Mouse (Mus musculus): Measurements from ENCODE around the gene Ksr1. TPM values are rescaled to one million over a fixed set of nuclear protein-coding genes. Genes with fewer than 3 reads are reported as not detected.

The Ksr1 gene
- total and polyA plus RNA-seq, 2 experiments from 2014 or later, result 3.2 to 33.7 TPM

DNA sequence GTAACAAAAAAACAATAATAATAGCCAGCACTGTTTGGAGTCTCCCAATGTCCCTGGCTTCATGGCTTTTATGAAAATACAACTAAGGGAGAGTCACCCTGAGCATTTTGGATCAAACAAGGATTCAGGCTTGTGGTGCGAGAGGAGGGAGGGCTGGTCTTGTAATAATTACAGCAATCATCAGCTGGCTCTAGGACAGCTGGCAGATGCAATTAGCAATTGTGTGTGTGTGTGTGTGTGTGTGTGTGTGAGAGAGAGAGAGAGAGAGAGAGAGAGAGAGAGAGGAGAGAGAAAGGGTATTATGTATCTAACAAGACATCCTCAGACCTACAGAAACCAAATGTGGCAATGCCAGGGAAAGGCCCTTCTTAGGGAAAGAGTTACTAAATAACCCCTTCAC is 1.5 kb downstream of the Ksr1 start:
- Histone ChIP-seq H3K27me3 (ENCODE audit: insufficient read depth, low read length) (no peaks in the 10 kb centered on the region), H3K9ac (replicated peaks; ENCODE audit: low read length, poor library complexity, severe bottlenecking) (peak overlapping the region; percentile 85; the same call in 1 of the 2 replicates), H3K9me3 (ENCODE audit: low read length) (no peaks in the 10 kb centered on the region), H3K27ac (ENCODE audit: low read depth, low read length) (no peak overlapping the region), H3K36me3 (ENCODE audit: insufficient read depth, low read length) (no peaks in the 10 kb centered on the region), H3K4me1 (ENCODE audit: insufficient read depth, low read length) (peaks cover 13% of the 10 kb centered on the region), H3K4me3 (ENCODE audit: low read depth, low read length) (peak overlapping the region; percentile 88), H3K4me2 (ENCODE audit: low read depth, low read length, poor library complexity, severe bottlenecking) (peak overlapping the region; percentile 71)
- DNase-seq (ENCODE audit: low spot score), result no peak
- 42% methylated on average over 1 of the region's 1 CpGs for WGBS
- no peak for ATAC-seq (ENCODE audit: low FRiP score)
- TF ChIP-seq CTCF (IDR thresholded peaks at IDR 0.05), result no peak

DNA sequence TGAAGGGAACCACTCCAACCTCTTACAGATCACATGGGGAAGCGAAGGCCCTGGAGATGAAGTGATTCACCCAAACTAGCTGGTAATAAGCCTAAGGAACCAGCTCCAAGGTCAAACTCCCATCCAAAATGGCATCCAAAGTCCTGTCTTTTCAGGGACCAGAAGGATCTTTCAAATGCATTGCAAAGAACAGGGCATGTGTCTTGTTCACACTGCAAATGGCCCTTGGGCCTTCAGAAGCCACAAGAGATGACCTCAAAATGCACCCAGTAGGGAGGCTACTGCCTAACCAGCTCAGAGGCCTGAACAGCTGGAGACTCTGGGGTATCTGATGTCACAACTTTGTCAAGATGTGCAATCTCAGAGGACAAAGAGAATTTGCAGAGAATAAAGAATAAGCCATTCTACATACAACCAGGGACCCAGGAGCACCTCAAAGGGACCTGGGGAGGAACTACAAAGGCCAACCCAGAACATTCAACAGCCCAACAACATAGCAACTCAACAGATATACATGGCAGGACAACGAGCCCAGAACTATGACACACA is 2.1 kb downstream of the Ksr1 start:
- peak overlapping the region; percentile 71 for H3K4me2 ChIP-seq (ENCODE audit: low read depth, low read length, poor library complexity, severe bottlenecking)
- no peak overlapping the region; the same call in 1 of the 2 replicates for H3K4me3 ChIP-seq (ENCODE audit: low read depth, low read length)
- DNase-seq (ENCODE audit: low spot score) (no peak), ATAC-seq (ENCODE audit: low FRiP score) (no peak)
- H3K4me1 ChIP-seq (ENCODE audit: insufficient read depth, low read length), result peaks cover 13% of the 10 kb centered on the region
- no peaks in the 10 kb centered on the region for H3K27me3 ChIP-seq (ENCODE audit: insufficient read depth, low read length)
- H3K9me3 ChIP-seq (ENCODE audit: low read length), result no peaks in the 10 kb centered on the region
- WGBS, result 71% methylated on average over 2 of the region's 2 CpGs
- no peak for TF ChIP-seq CTCF (IDR thresholded peaks at IDR 0.05)
- H3K9ac ChIP-seq (replicated peaks; ENCODE audit: low read length, poor library complexity, severe bottlenecking), result 0 out of 2 replicates have a peak overlapping the region, but pooled peaks have one; percentile 85
- H3K36me3 ChIP-seq (ENCODE audit: insufficient read depth, low read length), result no peaks in the 10 kb centered on the region
- H3K27ac ChIP-seq (ENCODE audit: low read depth, low read length), result no peak overlapping the region

DNA sequence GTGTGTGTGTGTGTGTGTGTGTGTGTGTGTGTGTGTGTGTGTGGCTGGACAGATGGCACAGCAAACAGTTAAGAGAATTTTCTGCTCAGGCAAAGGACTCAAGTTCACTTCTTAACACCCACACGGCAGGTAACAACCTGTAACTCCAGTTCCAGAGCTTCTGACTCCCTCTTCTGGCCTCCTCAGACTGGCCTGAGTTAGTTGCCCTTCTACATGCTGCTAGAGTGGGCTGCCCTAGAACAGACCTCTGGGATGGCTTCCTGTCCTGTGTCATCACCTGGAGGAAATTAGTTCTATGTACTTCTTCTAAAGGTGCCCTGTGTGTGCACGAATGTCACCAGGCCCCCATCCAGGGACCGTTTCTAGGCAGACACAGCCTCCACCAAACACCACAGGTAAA is 2.9 kb downstream of the Ksr1 start:
- WGBS, result 90% methylated on average over 3 of the region's 3 CpGs
- TF ChIP-seq CTCF (IDR thresholded peaks at IDR 0.05), result no peak
- Histone ChIP-seq H3K9me3 (ENCODE audit: low read length) (no peaks in the 10 kb centered on the region), H3K4me1 (ENCODE audit: insufficient read depth, low read length) (peaks cover 13% of the 10 kb centered on the region), H3K4me3 (ENCODE audit: low read depth, low read length) (no peak overlapping the region), H3K36me3 (ENCODE audit: insufficient read depth, low read length) (no peaks in the 10 kb centered on the region), H3K4me2 (ENCODE audit: low read depth, low read length, poor library complexity, severe bottlenecking) (0 out of 2 replicates have a peak overlapping the region, but pooled peaks have one; percentile 71), H3K27ac (ENCODE audit: low read depth, low read length) (no peak overlapping the region), H3K9ac (replicated peaks; ENCODE audit: low read length, poor library complexity, severe bottlenecking) (no peak overlapping the region), H3K27me3 (ENCODE audit: insufficient read depth, low read length) (no peaks in the 10 kb centered on the region)
- no peak for DNase-seq (ENCODE audit: low spot score)
- no peak for ATAC-seq (ENCODE audit: low FRiP score)

DNA sequence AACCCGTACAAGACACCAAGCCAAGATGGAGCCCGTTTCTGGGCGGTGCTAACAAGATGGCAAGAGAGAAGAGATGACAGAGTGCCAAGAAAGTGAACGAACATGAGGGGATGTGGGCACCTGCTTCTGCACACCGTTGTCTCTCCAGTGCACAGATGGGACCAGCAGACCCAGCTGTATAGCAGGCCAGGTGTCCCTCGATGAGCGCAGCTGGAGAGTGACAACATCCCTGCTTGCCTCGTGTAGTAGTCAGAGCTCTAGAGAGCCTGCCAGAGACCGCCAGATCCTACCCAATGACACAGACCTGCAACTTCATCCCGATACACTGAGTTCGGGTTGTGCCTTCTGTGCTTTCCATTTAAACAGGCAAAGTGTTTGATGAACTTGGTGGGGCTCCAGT is 3.8 kb downstream of the Ksr1 start:
- Histone ChIP-seq H3K27ac (ENCODE audit: low read depth, low read length) (no peak overlapping the region), H3K4me2 (ENCODE audit: low read depth, low read length, poor library complexity, severe bottlenecking) (no peak overlapping the region), H3K27me3 (ENCODE audit: insufficient read depth, low read length) (no peaks in the 10 kb centered on the region), H3K9me3 (ENCODE audit: low read length) (no peaks in the 10 kb centered on the region), H3K4me1 (ENCODE audit: insufficient read depth, low read length) (peaks cover 13% of the 10 kb centered on the region), H3K4me3 (ENCODE audit: low read depth, low read length) (no peak overlapping the region), H3K9ac (replicated peaks; ENCODE audit: low read length, poor library complexity, severe bottlenecking) (no peak overlapping the region), H3K36me3 (ENCODE audit: insufficient read depth, low read length) (no peaks in the 10 kb centered on the region)
- no peak for TF ChIP-seq CTCF (IDR thresholded peaks at IDR 0.05)
- DNase-seq (ENCODE audit: low spot score) (no peak), ATAC-seq (ENCODE audit: low FRiP score) (no peak)
- 93% methylated on average over 11 of the region's 11 CpGs for WGBS

DNA sequence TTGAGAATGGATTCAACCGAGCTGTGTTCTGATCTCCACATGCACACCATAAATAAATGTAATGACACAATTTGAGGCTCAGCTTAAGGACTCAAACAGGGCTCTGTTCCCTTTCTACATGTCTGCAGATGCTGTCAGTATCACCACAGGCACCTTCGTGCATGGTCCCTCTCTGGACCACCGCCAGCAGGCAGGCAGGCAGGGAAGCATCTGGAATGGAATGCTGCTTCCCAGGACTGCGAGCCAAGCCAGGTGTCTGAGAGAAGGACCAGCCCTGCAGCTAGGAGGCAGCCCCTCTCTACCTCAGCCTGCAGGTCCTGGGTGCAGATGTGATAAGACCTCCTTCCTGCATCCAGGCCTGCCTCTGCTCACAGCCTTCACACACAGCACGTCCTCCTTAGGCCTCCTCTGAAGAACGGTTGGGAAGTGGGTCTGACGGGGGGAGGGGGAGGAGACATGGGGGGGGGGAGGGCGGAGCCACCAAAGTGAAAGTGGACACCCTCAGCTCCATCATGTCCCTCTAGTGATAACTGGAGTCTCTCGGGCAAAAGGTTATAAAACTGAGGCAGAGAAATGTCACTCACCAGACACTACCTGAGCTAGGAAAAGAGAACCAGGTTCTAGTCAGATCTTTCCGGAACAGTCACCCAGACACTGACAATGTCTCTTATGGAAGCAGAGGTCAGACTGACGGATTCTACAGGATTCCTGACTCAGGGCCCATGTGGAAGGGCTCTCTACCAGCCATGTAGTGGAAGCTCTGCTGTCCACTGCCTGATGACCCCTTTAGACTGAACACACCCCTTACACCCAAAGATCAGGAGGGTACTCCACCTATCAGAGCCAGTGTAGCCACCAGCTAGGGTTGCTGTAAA is 4.7 kb downstream of the Ksr1 start:
- TF ChIP-seq CTCF (IDR thresholded peaks at IDR 0.05), result no peak
- Histone ChIP-seq H3K27me3 (ENCODE audit: insufficient read depth, low read length) (no peaks in the 10 kb centered on the region), H3K27ac (ENCODE audit: low read depth, low read length) (no peak overlapping the region), H3K4me3 (ENCODE audit: low read depth, low read length) (no peak overlapping the region), H3K4me1 (ENCODE audit: insufficient read depth, low read length) (peaks cover 13% of the 10 kb centered on the region), H3K9ac (replicated peaks; ENCODE audit: low read length, poor library complexity, severe bottlenecking) (peak overlapping the region; percentile 19; the same call in 1 of the 2 replicates), H3K9me3 (ENCODE audit: low read length) (no peaks in the 10 kb centered on the region), H3K36me3 (ENCODE audit: insufficient read depth, low read length) (no peaks in the 10 kb centered on the region), H3K4me2 (ENCODE audit: low read depth, low read length, poor library complexity, severe bottlenecking) (no peak overlapping the region)
- ATAC-seq (ENCODE audit: low FRiP score) (no peak), DNase-seq (ENCODE audit: low spot score) (no peak)
- WGBS, result 42% methylated on average over 11 of the region's 11 CpGs

DNA sequence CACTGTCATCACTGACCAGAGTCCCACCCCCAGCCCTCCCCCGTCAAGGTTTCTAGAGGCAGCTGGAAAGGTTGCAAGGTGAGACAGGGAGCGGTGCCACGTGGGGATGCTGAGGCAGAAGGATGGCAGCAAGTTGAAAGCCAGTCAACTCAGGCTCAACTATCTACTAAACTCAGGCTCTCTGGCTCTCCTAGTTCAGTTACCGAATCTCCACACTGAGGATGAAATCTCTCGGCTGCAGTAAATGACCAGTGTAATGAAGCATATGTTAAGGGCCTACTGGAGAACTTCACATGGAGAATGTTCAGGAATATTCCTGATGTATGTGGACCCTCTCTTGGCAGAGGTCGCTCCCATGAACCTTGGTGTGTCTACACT is 5.7 kb downstream of the Ksr1 start:
- no peak overlapping the region for H3K9ac ChIP-seq (replicated peaks; ENCODE audit: low read length, poor library complexity, severe bottlenecking)
- H3K4me1 ChIP-seq (ENCODE audit: insufficient read depth, low read length), result peaks cover 13% of the 10 kb centered on the region
- ATAC-seq (ENCODE audit: low FRiP score) (no peak), DNase-seq (ENCODE audit: low spot score) (no peak)
- H3K36me3 ChIP-seq (ENCODE audit: insufficient read depth, low read length), result no peaks in the 10 kb centered on the region
- no peaks in the 10 kb centered on the region for H3K27me3 ChIP-seq (ENCODE audit: insufficient read depth, low read length)
- no peaks in the 10 kb centered on the region for H3K9me3 ChIP-seq (ENCODE audit: low read length)
- no peak overlapping the region for H3K27ac ChIP-seq (ENCODE audit: low read depth, low read length)
- H3K4me2 ChIP-seq (ENCODE audit: low read depth, low read length, poor library complexity, severe bottlenecking), result no peak overlapping the region
- H3K4me3 ChIP-seq (ENCODE audit: low read depth, low read length), result no peak overlapping the region
- TF ChIP-seq CTCF (IDR thresholded peaks at IDR 0.05), result no peak
- 89% methylated on average over 6 of the region's 6 CpGs for WGBS

Data from midbrain, postnatal 0 days (tissue).